Mouse (Mus musculus) heart, postnatal 25 days (tissue): ENCODE measurements around the gene Ccl7. TPM values are rescaled to one million over a fixed set of nuclear protein-coding genes. Genes with fewer than 3 reads are reported as not detected.

Experiments used
- DNase-seq: peaks from one replicate; pipeline ENCODE4 v3.0.0; 2022; ENCODE audit warnings: low spot score
- intact Hi-C: fragments of 180-260 bp; cut with DNase I; formaldehyde crosslinking; loops from one replicate; pipeline ENCODE4 v1.15.1; 2025
- total RNA-seq, 2 experiments: library from RNA; stranded (reverse); gene quantifications; 2 replicates each; pipeline ENCODE4 v1.2.3; 2021

Ccl7 gene
- total RNA-seq = under 1 TPM; 0.78 to 0.88 TPM

GRCm38 (mm10) chr11:82045471-82045870, at the start of gene Ccl7:
TSS of gene Ccl7 (plus strand) at chr11:82045712.
- intact Hi-C loops = no loop called here

GRCm38 (mm10) chr11:81996172-81996841, 49.2 kb upstream of the Ccl7 start:
- intact Hi-C loops = loop anchor here (1.0 to 5.0 kb wide), 2 partner anchors 41 to 181 kb away; partner anchors contain the start of genes Ccl2 and Gm17268
- peak; percentile 31 for DNase-seq

More at GRCm38 (mm10) chr11:82045471-82045870, at the start of gene Ccl7:
- peak; percentile 37 for DNase-seq

- intact Hi-C loops = loop anchor here (5.0 kb wide), 1 partner anchor 40 kb away; the partner anchor contains the start of genes Ccl2 and Gm17268
- no peak for DNase-seq
Measured at GRCm38 (mm10) chr11:81997085-81997484, 48.4 kb upstream of the Ccl7 start.

GRCm38 (mm10) chr11:81998646-81999045, 46.9 kb upstream of the Ccl7 start:
- intact Hi-C loops = loop anchor here (5.0 kb wide), 1 partner anchor 39 kb away; the partner anchor contains the start of genes Ccl2 and Gm17268
- no peak for DNase-seq

- intact Hi-C loops = loop anchor here (5.0 kb wide), 1 partner anchor 38 kb away; the partner anchor contains the start of genes Ccl2 and Gm17268
- DNase-seq = no peak
Measured at GRCm38 (mm10) chr11:81999469-81999868, 46.0 kb upstream of the Ccl7 start.

GRCm38 (mm10) chr11:82000581-82000980, 44.9 kb upstream of the Ccl7 start:
- intact Hi-C loops = no loop called here
- no peak for DNase-seq

GRCm38 (mm10) chr11:82004810-82005209, 40.7 kb upstream of the Ccl7 start:
- DNase-seq = no peak
- intact Hi-C loops = no loop called here

- DNase-seq = peak; percentile 79
- intact Hi-C loops = no loop called here
Measured at GRCm38 (mm10) chr11:82006796-82007423, 38.6 kb upstream of the Ccl7 start.

- DNase-seq = no peak
- intact Hi-C loops = no loop called here
Measured at GRCm38 (mm10) chr11:82010115-82010514, 35.4 kb upstream of the Ccl7 start.

GRCm38 (mm10) chr11:82011411-82012193, 33.9 kb upstream of the Ccl7 start:
- no peak for DNase-seq
- intact Hi-C loops = no loop called here

DNA sequence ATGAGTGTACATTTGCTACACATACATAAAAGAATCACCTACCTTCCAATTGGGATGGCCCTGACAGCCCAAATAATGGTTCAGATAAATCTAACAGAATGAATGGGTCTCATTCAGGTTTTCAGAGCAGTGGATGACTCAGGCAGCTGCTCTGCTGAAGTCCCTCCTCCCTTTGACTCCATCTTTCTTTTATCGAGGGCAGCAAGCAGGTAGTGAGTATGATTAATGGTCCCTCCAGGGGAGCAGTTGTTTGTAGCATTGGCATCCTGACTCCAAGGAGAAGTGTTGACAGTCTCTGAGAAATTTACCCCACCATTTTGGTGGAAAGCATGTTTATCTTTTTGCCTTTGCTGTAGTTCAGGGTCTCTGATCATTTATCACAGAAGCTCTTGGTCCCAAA, 31.8 kb upstream of the Ccl7 start:
- DNase-seq = no peak
- intact Hi-C loops = no loop called here

DNA sequence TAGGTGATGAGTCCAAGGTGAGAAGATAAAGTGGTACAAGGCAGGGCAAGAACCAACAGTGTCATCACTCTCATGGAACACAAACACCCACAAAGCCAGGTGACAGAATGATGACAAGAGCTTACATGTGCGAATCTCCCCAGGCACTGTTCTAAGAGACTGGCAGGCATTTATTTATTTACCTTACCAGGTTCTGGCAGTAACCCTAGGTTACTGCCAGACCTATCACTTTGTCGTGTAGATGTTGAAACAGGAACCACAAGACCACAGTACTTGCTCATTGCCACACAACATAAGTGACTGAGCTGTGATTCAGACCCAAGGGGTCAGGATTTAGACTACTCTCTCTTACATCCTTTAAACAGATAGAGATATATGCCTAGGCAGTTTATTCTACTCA, 30.4 kb upstream of the Ccl7 start:
- DNase-seq = no peak
- intact Hi-C loops = no loop called here

GRCm38 (mm10) chr11:82016181-82016780, 29.2 kb upstream of the Ccl7 start:
- DNase-seq = peak; percentile 31
- intact Hi-C loops = no loop called here

DNA sequence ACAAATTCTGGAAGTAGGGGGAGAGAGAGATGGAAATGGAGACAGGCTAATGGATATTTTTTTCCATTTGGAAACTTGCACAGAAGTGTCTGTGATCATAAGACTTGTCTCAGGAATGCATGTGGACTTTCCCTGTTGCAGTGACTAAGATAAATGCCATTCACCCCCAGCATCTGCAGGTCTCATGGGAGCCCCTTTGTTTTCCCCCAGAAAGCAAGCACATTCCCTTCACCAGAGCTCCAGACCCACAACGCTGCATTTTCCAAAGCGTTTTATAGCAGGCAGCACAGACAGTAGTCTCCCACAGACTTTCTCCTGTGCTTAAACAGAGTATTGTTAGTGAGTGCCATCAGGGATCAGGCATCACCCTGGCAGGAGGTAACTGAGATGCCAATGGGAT, 26.1 kb upstream of the Ccl7 start:
- no peak for DNase-seq
- intact Hi-C loops = no loop called here

- no peak for DNase-seq
- intact Hi-C loops = no loop called here
Measured at GRCm38 (mm10) chr11:82019793-82020192, 25.7 kb upstream of the Ccl7 start.

GRCm38 (mm10) chr11:82021406-82021805, 24.1 kb upstream of the Ccl7 start:
- DNase-seq = no peak
- intact Hi-C loops = no loop called here

DNA sequence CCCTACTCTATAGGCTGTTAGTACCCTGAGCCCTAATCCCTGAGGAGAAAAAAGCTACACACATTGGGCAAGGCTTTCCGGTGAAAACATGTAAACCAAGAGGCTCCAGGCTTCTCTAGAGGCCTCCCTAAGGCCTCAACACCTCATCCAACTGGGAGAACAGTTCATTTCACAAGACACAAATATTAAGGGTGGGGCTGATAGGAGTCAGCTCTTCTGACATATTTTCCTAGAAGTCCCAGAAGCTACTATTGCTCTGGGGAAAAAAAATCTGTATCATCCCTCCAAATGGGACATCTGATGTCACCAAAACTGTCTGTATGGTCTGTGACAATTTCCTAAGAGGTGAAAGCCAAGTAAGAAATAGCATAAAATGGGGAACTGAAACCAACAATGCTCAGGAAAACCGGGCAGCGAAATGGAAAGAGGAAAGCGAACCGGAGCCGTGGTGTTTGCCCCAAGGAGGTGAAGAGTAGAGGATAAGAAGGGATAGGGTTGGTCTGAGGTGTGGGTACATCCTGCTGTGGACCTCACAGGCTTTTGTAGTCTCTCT, 22.9 kb upstream of the Ccl7 start:
- intact Hi-C loops = no loop called here
- no peak for DNase-seq

DNA sequence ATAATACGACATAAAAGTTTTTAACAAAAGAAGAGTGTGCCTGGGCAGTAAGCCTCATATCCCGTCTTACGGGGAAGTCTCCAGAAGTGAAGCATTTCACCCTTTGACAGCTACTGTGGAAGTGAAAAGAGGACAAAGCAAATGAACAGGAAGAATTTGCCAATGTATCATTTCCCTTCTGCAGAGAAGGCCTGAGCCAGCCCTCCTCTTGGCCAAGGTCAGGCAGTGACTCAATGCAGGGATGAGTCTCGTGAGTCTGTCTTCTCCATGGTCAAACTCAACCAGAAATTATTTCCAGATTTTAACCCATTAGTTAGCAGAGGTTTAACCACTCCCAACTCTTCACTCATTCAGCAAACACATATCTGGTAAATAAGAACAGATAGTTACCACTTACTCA, 21.7 kb upstream of the Ccl7 start:
- DNase-seq = no peak
- intact Hi-C loops = no loop called here

DNA sequence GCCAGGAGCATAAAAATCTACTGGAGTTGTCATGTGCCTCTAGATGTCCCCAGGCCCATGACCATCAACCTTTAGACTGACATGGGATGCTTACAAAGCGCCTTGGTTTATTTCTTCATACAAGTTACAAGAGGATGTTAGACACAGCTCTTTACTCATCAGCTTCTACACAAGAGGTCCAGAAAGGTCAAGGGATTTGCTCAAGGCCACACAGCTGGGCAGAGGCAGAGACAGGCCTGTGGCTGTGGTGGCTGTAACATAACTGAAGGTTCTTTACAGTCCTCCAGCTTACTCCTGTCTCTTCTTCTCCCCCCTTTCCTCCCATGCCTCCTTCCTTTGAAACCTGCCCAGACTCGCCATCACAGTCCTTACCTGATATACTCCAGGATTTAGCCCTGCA, 15.3 kb upstream of the Ccl7 start:
- DNase-seq = no peak
- intact Hi-C loops = no loop called here

- intact Hi-C loops = no loop called here
Measured at GRCm38 (mm10) chr11:82032136-82032535, 13.4 kb upstream of the Ccl7 start.

More at GRCm38 (mm10) chr11:82032136-82032535, 13.4 kb upstream of the Ccl7 start:
- no peak for DNase-seq
